Mouse (Mus musculus) cerebellum, adult 9-11 months (tissue): ENCODE results near the gene Speg.

Experiments
- DNase-seq: peaks from one replicate; pipeline ENCODE4 v3.0.0; 2022

Speg gene

DNA sequence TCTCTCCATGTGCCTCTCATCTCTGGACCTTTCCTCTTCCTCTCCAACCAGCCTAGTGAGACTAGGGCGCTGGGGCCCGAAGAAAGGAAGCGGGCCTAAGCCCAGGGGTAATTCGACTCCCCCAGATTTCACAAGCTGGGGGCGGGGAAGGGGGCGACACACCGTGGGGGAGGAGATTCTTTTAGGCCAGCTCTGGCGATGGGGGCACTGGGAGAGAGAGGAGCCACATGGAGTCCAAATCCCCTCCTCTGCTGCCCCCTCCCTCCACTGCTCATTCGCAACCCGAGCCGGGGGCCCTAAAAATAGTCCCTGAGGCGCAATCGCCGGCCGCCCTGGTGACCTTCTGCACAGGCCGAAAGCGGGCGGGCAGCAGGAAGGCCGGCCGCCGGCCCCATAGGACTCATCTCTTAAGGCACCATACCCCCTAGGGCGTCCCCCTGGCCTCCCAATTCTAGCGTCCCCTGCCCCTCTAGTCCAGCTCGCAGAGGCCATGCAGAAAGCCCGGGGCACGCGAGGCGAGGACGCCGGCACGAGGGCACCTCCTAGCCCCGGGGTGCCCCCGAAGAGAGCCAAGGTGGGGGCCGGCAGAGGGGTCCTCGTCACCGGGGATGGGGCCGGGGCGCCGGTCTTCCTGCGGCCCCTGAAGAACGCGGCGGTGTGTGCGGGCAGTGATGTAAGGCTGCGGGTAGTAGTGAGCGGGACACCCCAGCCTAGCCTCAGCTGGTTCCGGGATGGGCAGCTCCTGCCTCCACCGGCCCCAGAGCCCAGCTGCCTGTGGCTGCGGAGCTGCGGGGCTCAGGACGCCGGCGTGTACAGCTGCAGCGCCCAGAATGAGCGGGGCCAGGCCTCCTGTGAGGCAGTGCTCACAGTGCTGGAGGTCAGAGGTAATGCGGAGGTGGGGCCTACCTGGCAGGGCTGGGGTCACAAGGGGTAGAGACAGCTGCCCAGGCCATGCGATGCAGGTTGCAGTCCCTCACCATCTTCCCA lies at the start of gene Speg:
Gene Speg (plus strand): TSS at position 348 of the 987 bp plus-strand sequence.
- peak; percentile 51 for DNase-seq

DNA sequence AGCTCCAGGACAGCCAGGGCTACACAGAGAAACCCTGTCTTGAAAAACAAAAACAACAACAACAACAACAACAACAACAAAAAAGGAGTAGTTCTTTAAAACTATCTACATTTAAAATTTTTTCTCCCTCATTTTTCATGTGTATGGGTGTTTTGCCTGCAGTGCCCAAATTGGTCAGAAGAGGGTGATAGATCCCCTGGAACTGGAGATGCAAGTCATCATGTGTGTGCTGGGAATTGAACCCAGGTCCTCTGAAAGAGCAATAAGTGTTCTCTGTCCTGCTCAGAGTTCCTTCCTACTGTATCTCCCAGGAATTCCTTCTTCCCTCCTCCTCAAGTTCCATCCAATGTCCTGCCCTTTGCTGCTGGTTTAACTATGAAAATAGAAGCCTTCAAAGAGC lies 47.6 kb upstream of the Speg start:
- DNase-seq = no peak

DNA sequence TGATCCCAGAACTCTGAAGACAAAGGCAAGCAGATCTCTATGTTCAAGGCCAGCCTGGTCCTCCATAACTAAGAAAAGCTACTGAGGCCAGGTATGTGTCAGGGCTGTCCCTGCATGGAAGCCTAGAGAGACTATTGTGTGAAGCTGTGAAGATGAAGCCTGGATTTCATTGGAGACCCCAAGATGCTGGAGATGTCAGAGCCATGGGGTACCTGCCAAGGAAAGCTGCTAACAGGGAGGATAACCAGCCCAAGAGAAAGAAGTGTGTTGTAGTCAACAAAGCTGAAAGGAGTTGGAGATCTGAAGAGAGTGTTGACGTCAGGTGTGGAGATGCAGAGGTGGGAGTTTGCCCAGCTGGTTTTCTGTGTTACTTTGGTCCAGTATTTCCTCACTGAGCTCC lies 43.8 kb upstream of the Speg start:
- DNase-seq = no peak

DNA sequence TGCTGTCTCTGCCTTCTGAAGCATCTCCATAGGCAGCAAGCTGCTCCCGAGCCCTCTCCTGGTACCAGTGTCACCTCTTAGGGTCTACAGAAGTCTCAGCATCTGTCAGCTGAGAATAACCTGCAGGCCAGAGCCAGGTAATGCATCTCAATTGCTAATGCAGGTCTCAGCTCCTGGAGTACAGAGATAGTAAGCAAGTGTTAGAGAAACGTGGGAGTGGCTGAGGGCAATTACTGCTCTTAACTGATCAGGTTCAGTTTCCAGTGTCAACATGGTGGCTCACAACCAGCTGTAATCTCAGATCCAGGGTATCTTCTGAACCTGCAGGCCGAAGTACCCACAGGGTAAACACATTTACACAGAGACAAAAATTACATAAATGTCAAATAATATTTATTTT lies 38.6 kb upstream of the Speg start:
- DNase-seq = no peak

DNA sequence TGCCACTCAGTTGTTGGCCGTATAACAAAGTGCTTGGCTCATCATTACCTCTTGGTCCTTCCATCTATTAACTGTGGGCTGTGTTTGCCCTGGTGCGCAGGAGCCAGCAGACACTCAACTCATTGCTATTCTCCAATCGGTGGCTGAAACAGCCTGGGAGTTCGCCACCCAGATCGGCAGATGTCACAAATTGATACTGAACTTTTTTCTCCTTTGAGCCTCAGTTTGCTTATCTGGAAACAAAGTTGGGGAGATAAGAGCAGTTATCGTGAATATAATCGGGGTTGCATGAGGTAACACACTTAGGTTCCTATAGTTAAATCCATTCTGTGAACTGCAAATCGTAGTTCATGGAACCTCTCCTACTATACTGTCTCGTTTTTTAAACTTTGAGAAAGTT lies 38.0 kb upstream of the Speg start:
- DNase-seq = no peak

DNA sequence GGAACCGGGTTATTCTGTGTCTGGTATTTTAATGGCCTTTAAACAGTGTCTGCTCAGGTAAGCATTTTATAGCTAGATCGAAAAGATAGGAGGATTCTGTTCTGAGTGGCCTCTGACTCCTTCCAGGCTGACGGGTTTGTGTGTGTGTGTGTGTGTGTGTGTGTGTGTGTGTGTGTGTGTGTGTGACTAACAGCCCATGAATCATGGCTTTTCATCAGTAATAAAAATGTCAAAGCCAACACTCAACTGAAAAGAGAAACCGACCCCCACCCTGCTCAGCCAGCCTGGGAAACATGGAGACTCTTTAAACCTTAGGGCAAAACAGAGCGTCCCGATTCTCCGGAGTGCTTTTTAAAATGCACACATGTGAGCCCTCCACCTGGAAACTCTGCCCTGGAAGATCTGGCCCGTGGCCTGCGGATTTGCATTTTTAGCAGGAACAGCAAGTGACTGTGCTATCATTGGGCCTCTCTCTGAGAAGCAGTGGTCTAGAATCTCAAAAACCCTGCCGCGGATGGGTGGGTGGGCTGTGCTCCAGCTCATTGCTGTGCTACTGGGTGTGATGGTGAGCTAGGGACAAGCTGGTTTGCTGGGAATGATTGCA lies 36.9 kb upstream of the Speg start:
- no peak for DNase-seq

DNA sequence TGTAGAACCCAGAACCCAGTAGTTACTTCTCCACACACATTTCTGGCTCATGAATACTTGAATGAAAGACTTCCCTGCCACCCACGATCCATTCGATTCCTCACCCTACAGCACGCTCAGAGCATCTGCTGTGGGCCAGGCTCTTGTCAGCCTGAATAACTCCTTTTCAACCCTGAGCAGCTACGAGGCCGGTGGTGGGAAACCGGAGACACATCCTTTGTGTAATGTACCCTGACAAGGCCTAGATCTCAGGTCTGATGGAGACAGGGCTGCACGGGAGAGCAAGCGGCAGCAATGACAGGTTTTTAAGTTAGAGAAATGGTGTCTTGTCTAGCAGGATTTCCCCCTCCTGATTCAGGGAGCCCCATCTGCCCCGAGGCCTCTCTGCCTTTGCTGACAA lies 35.8 kb upstream of the Speg start:
- no peak for DNase-seq

DNA sequence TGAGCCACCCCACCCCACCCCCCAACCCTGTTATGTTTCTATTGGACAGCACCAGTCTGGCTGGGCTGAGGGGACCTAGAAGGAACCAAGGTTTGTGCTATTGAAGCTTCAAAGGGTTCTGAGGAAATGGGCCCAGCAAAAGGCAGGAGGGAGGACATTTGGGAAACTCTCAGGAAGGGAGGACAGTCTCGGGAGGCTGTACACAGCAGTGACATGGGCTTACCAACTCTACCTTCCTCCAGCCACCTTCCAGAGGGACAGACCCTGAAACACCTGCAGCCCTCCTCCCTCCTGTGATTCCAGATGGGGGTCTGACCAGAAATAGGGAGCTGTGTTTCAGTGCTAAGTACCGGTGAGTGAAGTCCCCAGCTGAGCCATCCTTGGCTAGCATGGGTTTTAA lies 34.6 kb upstream of the Speg start:
- no peak for DNase-seq

DNA sequence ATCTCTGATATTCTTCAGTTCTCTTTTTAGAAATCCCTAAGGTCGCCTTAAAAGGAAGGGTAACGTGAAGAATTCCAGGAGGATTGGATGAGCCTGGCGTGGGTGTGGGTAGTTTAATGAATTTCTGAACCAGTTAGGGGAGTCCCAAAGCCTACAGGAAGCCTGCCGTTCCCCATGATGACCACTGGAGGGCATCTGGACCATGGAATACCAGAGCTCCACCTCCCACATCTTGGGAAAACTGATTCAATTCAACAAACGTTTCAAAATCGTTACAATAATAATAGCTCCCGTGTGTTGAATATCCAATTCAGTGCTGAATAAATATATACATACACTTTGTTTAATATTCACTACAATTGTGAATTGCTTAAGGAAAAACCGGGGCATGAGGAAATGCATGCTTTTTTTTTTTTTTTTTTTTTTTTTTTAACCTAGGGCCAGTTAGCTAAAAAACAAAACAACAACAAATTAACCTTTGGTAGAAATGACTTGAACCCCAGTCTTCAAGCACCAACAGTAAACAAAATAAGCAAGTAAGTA lies 32.2 kb upstream of the Speg start:
- peak; percentile 81 for DNase-seq

DNA sequence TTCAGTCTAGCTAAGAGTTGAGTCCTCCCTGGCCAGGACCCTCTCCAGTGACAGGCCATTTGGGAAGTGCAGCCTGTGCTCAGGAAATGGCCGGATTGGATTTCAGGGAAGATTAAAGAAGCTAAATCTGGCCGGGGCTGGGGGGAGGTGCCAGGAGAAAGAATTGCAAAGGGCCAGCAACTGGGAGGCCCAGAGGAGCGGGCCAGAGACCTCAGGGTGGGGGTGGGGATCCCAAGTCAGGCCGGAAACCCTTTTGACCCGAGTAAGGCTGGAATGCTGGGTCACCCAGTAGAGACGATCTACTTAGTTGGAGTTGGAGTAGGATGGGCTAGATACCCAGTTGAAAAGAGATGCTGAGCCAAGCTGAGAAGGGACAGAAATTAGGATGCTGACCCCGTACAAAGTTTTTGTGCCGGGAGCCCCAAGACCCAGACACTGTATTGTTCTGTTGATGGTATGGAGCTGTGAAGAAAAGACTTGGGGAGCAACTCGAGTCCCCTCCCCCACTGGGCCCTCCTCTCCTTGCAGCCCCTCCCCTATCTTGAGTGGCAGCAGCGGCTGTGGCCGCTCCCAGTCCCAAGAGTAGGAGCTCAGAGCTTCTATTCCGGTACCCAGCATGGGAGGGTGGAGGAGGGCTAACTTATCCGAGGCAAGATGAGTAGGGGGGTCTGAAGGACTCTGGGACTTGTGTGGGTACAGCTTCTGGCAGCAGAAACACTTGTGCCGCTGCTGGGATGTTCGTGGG lies 30.6 kb upstream of the Speg start:
- DNase-seq = no peak

DNA sequence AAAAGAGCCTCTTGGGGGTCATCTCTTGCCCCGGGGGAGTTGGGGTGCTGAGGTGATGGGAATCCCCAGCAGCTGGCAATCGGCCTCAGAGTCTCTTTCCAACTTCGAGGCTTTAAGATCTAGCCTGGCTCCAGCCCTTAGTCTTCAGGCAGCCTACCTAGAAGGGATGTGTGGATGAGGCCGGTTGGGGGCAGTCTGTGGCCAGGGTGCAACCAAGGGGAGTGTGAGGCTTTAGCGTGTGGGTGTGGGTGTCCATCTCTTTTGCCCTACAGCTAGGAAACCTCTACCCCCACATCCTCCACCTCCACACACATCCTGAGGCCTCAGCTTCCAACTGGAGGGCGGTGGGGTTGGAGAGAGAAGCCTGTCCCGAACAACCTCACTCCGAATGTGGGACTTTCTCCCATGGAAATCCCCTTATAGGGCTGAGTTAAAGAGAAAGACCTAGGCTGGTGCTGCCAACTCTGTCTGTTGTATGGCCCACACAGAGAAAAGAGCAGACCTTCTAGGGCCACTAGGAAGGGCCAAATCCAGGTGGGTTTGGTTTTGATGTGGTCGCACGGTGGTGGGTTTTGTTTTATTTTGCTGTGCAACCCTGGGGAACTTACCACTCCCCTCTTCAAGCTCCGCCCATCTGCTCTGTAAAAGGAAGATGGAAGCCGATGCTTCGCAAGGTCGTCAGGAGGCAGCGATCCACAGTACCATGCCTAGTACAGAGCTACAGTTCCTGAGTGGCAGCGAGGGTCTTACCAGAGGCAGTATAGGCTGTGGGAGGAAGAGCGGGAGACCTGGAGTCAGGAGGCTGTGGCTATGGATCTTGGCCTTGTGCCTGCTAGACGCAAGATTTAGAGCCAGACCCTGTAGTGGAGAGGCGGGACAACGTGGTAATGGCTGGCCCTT lies 29.8 kb upstream of the Speg start:
- DNase-seq = no peak

DNA sequence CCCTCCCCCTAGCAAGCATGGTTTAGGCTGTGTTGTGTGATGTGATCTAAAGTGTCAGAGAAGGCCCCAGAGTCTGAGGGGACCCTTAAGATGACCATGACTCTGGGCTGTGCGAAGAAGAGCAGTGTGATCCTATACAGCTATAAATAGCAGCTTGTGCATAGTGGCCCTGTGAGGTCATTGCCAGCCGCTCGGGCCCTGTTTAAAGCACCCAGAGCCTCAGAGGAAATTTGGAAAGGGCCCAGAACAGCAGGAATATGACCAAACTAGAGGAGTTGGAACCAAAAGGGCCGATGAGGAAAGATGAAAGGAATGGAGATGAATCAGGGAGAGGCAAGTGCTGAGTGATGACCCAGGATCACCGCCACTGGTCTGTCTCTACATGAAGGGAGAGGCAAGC lies 27.8 kb upstream of the Speg start:
- no peak for DNase-seq

DNA sequence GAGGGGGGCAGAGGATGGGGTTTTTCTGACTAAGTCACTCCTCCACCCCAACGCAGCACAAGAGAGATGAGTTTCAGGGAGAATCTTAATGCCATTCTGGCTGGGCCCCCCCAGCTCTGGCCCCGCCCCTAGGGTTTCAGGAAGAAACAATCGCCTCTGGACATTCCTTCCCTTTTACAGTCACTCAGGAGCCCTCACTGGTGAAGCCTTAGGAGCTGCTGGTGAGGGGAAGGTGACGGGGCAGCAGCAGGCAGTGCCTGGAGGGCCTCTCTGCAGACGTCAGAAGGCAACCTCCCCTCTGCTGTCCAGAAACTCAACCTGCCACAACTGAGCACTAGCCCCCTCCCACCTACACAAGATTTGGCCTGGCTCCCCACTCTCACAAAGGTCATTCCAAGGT lies 25.8 kb upstream of the Speg start:
- DNase-seq = no peak

DNA sequence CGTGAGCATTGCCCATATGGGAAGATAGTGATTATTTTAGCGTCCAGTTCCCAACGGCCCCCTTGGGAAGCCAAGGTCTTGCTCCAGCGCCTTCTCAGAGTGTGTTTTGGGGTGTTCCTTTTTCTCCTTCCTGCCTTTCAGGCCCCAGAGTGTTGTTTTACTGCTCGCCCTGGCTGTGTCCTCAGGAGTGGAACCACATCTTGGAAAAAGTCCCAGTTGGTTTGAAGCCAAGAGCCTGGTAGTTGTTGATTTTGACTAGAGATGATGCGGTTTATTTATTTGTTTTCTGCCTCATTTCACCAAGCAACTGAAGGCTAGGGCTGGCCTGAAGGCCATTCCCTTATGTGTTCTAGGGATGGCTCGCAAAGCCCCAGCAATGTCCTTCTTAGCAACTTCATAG lies 17.8 kb upstream of the Speg start:
- peak; percentile 68 for DNase-seq

DNA sequence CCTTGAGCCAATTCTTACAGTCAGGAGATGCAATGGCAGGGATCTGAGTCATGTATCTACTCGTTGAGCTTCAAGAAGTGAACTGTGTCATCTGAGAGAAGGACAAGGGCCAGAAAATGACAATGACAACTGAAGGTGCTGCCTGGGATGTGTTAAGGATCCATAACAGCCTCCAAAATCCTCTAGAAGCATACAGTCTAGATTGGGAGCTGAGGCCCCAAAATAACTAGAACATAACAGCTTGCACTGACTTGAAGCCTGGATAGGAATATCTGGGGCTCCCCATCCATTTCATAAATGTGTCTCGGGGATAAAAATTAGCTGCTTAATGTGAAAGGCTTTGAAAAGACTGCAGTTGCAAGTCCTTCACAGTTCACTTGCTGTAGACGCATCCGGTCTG lies 17.1 kb upstream of the Speg start:
- DNase-seq = peak; percentile 1

DNA sequence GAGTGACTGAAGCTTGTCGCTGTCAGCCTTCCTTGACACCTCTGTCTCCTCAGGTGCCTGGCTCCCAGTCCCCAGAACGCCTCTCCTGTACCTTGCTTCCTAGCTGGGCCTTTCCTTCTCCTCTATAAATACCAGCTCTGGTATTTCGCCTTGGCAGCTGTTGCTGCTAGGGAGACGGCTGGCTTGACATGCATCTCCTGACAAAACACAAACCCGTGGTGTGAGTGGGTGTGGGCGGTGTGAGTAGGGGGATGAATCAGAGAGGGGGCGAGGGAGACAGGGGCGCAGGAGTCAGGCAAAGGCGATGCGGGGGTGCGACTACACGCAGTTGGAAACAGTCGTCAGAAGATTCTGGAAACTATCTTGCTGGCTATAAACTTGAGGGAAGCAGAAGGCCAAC lies 15.8 kb upstream of the Speg start:
- peak; percentile 40 for DNase-seq

DNA sequence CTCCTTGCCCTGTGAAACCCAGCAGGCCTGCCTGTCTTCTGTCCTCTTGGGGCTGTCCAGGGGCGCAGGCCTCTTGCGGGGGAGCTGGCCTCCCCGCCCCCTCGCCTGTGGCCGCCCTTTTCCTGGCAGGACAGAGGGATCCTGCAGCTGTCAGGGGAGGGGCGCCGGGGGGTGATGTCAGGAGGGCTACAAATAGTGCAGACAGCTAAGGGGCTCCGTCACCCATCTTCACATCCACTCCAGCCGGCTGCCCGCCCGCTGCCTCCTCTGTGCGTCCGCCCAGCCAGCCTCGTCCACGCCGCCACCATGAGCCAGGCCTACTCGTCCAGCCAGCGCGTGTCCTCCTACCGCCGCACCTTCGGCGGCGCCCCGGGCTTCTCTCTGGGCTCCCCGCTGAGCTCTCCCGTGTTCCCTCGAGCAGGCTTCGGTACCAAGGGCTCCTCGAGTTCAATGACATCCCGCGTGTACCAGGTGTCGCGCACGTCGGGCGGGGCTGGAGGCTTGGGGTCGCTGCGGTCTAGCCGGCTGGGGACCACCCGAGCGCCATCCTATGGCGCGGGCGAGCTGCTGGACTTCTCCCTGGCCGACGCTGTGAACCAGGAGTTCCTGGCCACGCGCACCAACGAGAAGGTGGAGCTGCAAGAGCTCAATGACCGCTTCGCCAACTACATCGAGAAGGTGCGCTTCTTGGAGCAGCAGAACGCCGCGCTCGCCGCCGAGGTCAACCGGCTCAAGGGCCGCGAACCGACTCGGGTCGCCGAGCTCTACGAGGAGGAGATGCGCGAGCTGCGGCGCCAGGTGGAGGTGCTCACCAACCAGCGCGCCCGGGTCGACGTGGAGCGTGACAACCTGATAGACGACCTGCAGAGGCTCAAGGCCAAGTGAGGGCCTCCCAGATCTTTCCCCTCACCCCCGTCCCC lies 14.7 kb upstream of the Speg start, which contains the start of gene Des:
Gene Des (plus strand): TSS at position 218 of the 920 bp plus-strand sequence.
- DNase-seq = peak; percentile 54

DNA sequence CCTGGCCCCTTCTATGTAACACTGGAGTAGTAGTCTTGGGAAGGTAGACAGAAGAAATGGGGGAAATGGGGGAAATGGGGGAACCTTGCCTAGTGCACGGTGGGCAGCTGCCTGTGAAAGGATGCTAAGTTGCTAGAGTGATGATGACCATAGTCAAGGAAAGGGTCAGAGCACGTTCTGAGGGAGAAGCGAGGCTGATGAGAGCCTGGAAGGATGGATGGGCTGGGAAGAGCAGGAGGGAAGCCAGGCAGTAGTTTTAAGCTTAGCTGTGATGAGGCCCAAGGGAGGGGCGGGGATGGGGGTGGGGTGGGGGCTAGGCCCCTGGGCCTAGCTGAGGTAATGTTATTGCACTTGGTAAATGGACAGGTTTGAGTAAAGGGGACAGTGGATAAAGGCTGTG lies 14.0 kb upstream of the Speg start:
- no peak for DNase-seq

DNA sequence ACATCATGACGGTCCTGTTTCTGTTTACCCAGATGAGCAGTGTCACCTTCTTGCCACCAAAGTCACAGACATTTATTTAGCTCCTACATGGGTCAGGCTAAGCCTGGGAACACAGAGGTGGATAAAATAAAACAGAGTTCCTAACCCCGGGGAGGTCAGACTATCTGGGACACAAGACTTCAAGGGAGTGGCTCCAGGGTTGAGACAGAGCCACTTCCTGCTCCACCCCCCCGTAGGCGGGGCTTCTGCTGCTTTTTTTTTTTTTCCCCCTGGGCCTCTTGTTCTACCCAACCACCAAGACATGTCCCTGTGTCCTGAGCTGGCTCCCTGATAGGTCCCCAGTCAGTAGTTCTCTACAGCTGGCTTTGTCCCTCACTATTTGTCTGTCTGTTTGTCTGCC lies 13.3 kb upstream of the Speg start:
- no peak for DNase-seq

DNA sequence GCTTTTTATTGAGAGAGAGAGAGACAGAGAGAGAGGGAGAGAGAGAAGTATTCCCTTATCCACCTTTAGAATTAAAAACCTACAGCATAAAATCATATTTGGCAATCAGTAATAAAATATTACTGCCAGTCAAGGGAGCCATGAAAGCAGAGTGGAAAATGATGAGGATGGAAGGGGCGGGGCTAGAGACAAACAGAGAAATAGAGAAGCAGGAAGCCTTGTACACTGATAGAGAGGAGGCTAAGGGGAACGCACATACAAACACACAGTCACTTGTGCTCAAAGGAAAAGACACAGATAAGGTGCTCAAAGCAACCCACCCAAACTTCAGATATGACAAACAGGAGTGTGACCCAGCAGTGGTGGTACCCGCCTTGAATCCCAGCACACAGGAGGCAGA lies 11.2 kb upstream of the Speg start:
- DNase-seq = no peak

DNA sequence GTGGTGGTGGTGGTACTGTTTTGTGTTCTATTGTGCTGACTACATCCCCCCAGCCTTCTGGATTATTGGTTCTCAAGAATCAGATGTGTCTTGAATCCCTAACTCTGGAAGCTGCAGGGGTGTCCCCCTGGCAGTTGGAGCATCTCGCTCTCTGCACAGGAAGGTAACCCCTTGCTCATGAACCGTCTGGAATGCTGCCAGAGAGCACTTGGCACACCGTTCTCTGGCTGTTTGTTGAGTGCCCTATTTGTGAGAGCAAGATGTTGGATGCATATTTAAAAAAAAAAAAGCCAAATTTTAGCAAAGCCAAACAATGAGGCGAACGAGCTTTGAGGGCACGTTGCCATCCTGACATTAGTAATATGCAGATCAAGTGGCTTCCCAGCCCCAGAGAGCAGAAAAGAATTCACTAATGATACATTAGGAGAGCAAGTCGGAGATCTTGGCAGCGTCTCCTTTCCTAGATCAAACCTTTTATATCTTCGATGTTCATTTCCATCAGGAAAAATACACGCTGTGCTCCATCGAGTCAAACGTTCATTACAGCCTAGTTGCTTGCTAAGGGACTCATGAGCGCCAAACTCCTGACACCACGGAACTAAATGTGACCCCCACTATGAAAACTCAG lies 9.5 kb upstream of the Speg start:
- peak; percentile 78 for DNase-seq
